Mouse (Mus musculus): ENCODE data around the gene Gnai2. TPM values are rescaled to one million over a fixed set of nuclear protein-coding genes. Genes with fewer than 3 reads are reported as not detected.

Gene Gnai2
- total and polyA plus RNA-seq, 2 experiments from 2014 or later, result 223 to 287 TPM

- no peak overlapping the region for H3K27ac ChIP-seq (ENCODE audit: low read depth, low read length)
- H3K36me3 ChIP-seq (ENCODE audit: insufficient read depth), result peaks cover 39% of the 10 kb centered on the region
- no peaks in the 10 kb centered on the region for H3K9me3 ChIP-seq (ENCODE audit: low read length)
- H3K4me2 ChIP-seq (ENCODE audit: low read depth), result no peak overlapping the region
- TF ChIP-seq CTCF (IDR thresholded peaks at IDR 0.05; ENCODE audit: low read depth), result no peak
- no peak overlapping the region for H3K4me3 ChIP-seq (ENCODE audit: low read depth, low read length)
- DNase-seq (no peak), ATAC-seq (no peak)
- no peak overlapping the region for H3K9ac ChIP-seq
- no peaks in the 10 kb centered on the region for H3K27me3 ChIP-seq (ENCODE audit: insufficient read depth, low read length)
- H3K4me1 ChIP-seq (ENCODE audit: insufficient read depth), result no peaks in the 10 kb centered on the region
Observed at GRCm38 (mm10) chr9:107620954-107621353, 14.2 kb downstream of the Gnai2 start.

- no peak overlapping the region for H3K4me3 ChIP-seq (ENCODE audit: low read depth, low read length)
- no peaks in the 10 kb centered on the region for H3K27me3 ChIP-seq (ENCODE audit: insufficient read depth, low read length)
- no peak for TF ChIP-seq CTCF (IDR thresholded peaks at IDR 0.05; ENCODE audit: low read depth)
- H3K9ac ChIP-seq, result no peak overlapping the region
- no peaks in the 10 kb centered on the region for H3K9me3 ChIP-seq (ENCODE audit: low read length)
- H3K4me2 ChIP-seq (ENCODE audit: low read depth), result no peak overlapping the region
- no peaks in the 10 kb centered on the region for H3K4me1 ChIP-seq (ENCODE audit: insufficient read depth)
- 75% methylated on average over 13 of the region's 13 CpGs for WGBS
- H3K36me3 ChIP-seq (ENCODE audit: insufficient read depth), result peaks cover 53% of the 10 kb centered on the region
- DNase-seq, result no peak
- no peak for ATAC-seq
- no peak overlapping the region for H3K27ac ChIP-seq (ENCODE audit: low read depth, low read length)
Observed at GRCm38 (mm10) chr9:107619546-107619879, 15.7 kb downstream of the Gnai2 start.

DNA sequence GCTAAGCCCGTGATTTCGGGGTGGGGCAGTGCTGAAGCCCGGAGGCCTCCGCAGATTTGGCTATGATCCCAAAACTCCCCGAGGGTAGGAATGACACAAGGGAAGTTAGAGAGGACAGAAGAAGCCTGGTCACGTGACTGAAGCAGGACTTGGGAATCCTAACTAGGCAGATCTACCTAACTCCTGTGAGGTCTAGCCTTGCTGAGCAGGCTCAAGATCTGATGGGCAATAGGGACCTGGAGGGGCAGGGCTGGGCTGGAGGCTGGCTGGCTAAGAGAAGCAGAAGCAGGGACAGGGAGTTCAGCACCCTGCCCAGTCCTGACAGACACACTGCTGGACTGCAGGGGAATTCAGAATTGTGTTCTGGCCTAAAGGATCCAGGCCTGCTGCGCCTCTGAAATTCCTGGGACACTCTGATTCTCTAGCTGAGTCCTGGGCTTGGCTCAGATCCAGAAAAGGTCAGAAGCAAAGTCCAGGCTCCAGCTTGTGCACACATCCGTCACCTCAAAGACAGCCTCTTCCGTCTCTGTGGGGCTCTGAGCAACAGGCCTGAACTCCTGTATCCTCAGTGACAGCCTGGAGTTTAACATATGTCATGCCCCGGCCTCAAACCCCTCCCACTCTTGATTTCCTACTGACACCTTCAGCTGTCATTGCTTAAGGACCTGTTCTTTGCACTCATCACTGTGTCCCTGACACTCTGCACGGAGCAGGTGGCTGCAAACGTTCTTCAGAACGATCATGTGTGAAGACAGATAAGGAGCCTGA, 16.2 kb downstream of the Gnai2 start:
- TF ChIP-seq CTCF (IDR thresholded peaks at IDR 0.05; ENCODE audit: low read depth), result no peak
- peaks cover 58% of the 10 kb centered on the region for H3K36me3 ChIP-seq (ENCODE audit: insufficient read depth)
- no peak overlapping the region for H3K4me3 ChIP-seq (ENCODE audit: low read depth, low read length)
- 0 out of 2 replicates have a peak overlapping the region, but pooled peaks have one; percentile 15 for H3K27ac ChIP-seq (ENCODE audit: low read depth, low read length)
- no peak overlapping the region for H3K9ac ChIP-seq
- H3K4me2 ChIP-seq (ENCODE audit: low read depth), result no peak overlapping the region
- ATAC-seq (0 out of 2 replicates have a peak, but pooled peaks have one; percentile 14), DNase-seq (no peak)
- WGBS, result 38% methylated on average over 13 of the region's 13 CpGs
- H3K27me3 ChIP-seq (ENCODE audit: insufficient read depth, low read length), result no peaks in the 10 kb centered on the region
- H3K4me1 ChIP-seq (ENCODE audit: insufficient read depth), result no peaks in the 10 kb centered on the region
- no peaks in the 10 kb centered on the region for H3K9me3 ChIP-seq (ENCODE audit: low read length)

DNA sequence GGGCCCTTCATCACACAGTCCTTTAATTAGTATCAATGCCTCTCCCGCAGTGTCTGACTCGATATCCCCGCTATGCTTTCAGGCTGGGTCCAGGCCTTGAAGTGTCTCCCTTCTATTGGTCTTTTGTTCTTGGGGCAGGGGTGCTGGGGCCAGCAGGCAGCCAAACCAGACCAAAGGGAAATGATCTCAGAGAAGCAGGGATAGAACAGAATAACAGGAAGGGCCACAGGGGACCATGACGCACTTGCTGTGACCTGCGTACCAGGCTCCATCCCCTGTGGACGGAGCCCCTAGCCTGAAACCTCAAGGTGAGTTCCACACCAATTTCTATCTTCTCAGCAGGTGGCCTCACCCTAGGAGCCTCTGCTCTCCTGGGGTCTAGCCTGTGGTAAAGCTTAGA, 17.1 kb downstream of the Gnai2 start:
- WGBS, result 77% methylated on average over 6 of the region's 6 CpGs
- no peak for DNase-seq
- TF ChIP-seq CTCF (IDR thresholded peaks at IDR 0.05; ENCODE audit: low read depth), result no peak
- H3K4me1 ChIP-seq (ENCODE audit: insufficient read depth), result no peaks in the 10 kb centered on the region
- no peak overlapping the region for H3K4me3 ChIP-seq (ENCODE audit: low read depth, low read length)
- no peak overlapping the region for H3K9ac ChIP-seq
- no peak overlapping the region for H3K4me2 ChIP-seq (ENCODE audit: low read depth)
- no peak for ATAC-seq
- H3K9me3 ChIP-seq (ENCODE audit: low read length), result no peaks in the 10 kb centered on the region
- H3K27me3 ChIP-seq (ENCODE audit: insufficient read depth, low read length), result no peaks in the 10 kb centered on the region
- peaks cover 61% of the 10 kb centered on the region for H3K36me3 ChIP-seq (ENCODE audit: insufficient read depth)
- H3K27ac ChIP-seq (ENCODE audit: low read depth, low read length), result no peak overlapping the region

DNA sequence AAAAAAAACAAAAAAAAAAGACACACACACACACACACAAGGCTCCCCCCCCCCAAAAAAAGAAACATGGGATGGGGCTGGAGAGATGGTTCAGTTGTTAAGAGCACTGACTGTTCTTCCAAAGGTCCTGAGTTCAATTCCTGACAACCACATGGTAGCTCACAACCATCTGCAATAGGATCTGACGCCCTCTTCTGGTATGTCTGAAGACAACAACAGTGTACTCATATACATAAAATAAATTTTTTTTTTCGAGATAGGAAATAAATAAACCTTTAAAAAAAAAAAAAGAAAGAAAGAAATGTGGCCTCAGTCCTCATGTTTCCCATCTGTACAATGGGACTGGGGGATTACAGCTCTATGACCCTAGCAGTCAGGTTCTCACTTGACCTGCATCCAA, 17.7 kb downstream of the Gnai2 start:
- Histone ChIP-seq H3K9ac (no peak overlapping the region), H3K4me3 (ENCODE audit: low read depth, low read length) (no peak overlapping the region), H3K27ac (ENCODE audit: low read depth, low read length) (no peak overlapping the region), H3K9me3 (ENCODE audit: low read length) (no peaks in the 10 kb centered on the region), H3K4me2 (ENCODE audit: low read depth) (no peak overlapping the region), H3K4me1 (ENCODE audit: insufficient read depth) (no peaks in the 10 kb centered on the region), H3K36me3 (ENCODE audit: insufficient read depth) (peaks cover 61% of the 10 kb centered on the region), H3K27me3 (ENCODE audit: insufficient read depth, low read length) (no peaks in the 10 kb centered on the region)
- WGBS, result 80% methylated on average over 2 of the region's 2 CpGs
- no peak for ATAC-seq
- no peak for DNase-seq
- peak; percentile 35 for TF ChIP-seq CTCF (IDR thresholded peaks at IDR 0.05; ENCODE audit: low read depth)

- Histone ChIP-seq H3K9me3 (ENCODE audit: low read length) (no peaks in the 10 kb centered on the region), H3K4me2 (ENCODE audit: low read depth) (no peak overlapping the region), H3K36me3 (ENCODE audit: insufficient read depth) (peaks cover 59% of the 10 kb centered on the region), H3K4me3 (ENCODE audit: low read depth, low read length) (no peak overlapping the region), H3K27me3 (ENCODE audit: insufficient read depth, low read length) (no peaks in the 10 kb centered on the region), H3K9ac (no peak overlapping the region), H3K27ac (ENCODE audit: low read depth, low read length) (0 out of 2 replicates have a peak overlapping the region, but pooled peaks have one; percentile 9), H3K4me1 (ENCODE audit: insufficient read depth) (0 out of 2 replicates have a peak, but pooled peaks cover 10% of the 10 kb centered on the region)
- DNase-seq (no peak), ATAC-seq (no peak)
- 69% methylated on average over 4 of the region's 4 CpGs for WGBS
- TF ChIP-seq CTCF (IDR thresholded peaks at IDR 0.05; ENCODE audit: low read depth), result no peak
Observed at GRCm38 (mm10) chr9:107615035-107615434, 20.1 kb downstream of the Gnai2 start.

GRCm38 (mm10) chr9:107612945-107613569, 22.1 kb downstream of the Gnai2 start:
- Histone ChIP-seq H3K9me3 (ENCODE audit: low read length) (no peaks in the 10 kb centered on the region), H3K9ac (peak overlapping the region; percentile 72), H3K4me1 (ENCODE audit: insufficient read depth) (0 out of 2 replicates have a peak, but pooled peaks cover 10% of the 10 kb centered on the region), H3K4me2 (ENCODE audit: low read depth) (peak overlapping the region; percentile 62), H3K4me3 (ENCODE audit: low read depth, low read length) (peak overlapping the region; percentile 33), H3K27ac (ENCODE audit: low read depth, low read length) (peak overlapping the region; percentile 97), H3K27me3 (ENCODE audit: insufficient read depth, low read length) (no peaks in the 10 kb centered on the region), H3K36me3 (ENCODE audit: insufficient read depth) (peaks cover 39% of the 10 kb centered on the region)
- 11% methylated on average over 12 of the region's 12 CpGs for WGBS
- DNase-seq, result peak; percentile 78
- peak; percentile 38 for TF ChIP-seq CTCF (IDR thresholded peaks at IDR 0.05; ENCODE audit: low read depth)
- peak; percentile 32; the same call in 1 of the 2 replicates for ATAC-seq

All from forebrain, postnatal 0 days (tissue).